Mouse (Mus musculus): Measurements from ENCODE around the gene Ermn.

Ermn gene

DNA sequence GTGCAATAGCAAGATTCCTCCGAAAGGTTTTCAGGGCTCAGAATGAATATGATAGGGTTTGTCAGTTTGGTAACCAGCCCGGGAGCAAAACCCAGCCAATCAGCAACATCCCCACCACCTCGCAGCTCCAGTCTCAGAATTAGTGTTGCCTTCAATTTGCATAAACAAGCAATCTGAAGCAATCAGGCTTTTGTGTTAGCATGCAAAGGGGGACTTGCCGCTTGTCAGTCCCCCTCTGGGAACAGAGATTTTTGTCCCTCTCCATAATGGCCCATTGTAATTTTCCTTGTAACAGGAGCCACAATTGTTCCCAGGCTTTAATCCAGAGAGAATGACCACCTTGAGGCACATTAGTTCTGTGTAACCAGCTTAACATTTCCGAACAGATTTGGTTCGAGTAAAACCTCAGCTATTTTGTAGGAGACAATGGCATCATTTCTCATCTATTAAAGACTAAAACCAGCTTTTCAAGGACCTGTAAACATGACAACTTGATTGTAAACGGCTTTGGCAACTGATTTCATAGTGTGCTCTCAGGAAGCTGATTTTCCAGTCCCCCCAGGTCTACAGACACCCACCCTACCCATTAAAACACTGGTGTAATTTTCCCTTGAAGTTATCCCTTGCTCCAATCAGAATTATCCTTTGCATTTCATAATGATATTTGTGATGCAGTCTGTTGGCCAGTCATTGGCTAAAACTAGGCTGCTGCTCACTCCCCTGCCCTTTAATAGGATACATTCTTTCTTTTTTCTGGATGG lies at the start of gene Ermn:
Gene Ermn (minus strand): TSS at position 44 of the 761 bp plus-strand sequence.
- DNase-seq (ENCODE audit: extremely low read depth, low read depth, low spot score) = no peak

DNA sequence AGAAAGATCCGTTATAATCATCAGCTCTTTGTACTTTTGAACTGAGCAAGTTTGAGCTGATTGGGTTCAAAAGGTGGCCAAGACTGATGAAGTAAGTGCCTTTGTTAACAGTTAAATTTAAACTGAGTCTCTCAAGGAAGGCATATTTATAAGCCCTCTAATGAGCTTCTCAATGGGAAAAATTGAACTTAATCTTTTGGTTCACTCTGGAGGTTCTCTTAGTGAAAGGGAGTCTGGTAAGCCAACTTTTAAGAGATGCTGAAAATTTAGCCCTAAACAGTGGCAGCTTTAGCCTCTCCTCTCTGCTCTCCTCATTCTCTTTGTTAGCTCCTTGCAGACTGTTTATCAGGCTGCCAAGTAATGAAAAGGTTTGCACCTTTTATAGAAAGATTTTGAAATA lies 42.2 kb upstream of the Ermn start:
- DNase-seq (ENCODE audit: extremely low read depth, low read depth, low spot score) = no peak

DNA sequence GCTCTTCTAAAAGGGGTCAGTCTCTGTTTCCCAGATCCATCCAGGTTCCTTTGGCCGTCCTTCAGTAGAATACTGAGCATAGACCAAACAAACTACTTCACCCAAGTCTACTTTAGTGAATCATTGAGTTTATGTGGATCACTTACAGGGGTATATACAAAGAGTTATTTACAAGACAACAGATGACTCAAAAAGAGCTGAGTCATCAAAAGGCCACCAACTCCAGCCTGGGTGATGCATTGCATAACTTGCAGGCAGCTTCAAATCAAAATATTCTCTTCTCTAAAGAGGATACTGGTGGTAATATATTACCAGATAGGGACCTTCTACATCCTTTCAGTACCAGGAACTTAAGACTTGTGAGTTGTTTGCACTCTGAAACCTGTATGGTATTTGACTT lies 33.8 kb upstream of the Ermn start:
- no peak for DNase-seq (ENCODE audit: extremely low read depth, low read depth, low spot score)

DNA sequence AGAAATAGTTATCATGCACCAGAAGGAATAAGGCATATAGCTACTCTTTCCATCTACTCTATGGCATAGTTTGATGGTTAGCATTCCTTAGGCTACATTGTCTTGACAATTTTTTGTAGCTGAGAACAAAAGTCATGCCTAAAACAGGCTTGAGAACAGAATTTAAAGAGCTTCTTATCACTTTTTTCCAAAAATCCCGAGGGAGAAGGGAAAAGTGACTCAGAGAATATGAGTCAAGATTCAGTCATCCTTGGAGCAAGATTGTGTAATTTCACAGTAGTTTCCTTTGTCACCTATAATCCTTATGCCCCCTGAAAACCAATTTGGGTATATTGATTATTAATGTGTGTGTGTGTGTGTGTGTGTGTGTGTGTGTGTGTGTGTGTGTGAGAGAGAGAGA lies 27.2 kb upstream of the Ermn start:
- no peak for DNase-seq (ENCODE audit: extremely low read depth, low read depth, low spot score)

DNA sequence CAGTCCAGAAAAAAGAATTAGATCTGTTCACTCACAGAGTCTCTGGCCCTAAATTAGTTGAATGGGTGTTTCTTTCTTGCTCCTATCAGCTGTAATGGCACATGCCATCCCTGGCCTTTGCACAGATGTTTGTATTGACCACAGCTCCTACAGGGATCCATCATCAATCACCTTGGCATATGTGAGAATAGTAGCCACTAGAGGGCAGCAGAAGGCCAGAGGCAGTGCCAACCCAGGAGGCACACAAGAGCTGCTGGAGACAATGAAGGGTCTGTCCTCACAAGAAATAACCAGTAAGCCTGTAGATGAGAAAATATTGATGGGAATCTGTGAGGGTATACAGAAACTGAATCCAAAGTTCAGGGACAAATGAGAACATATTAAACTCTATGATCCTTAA lies 2.7 kb upstream of the Ermn start:
- no peak for DNase-seq (ENCODE audit: extremely low read depth, low read depth, low spot score)

DNA sequence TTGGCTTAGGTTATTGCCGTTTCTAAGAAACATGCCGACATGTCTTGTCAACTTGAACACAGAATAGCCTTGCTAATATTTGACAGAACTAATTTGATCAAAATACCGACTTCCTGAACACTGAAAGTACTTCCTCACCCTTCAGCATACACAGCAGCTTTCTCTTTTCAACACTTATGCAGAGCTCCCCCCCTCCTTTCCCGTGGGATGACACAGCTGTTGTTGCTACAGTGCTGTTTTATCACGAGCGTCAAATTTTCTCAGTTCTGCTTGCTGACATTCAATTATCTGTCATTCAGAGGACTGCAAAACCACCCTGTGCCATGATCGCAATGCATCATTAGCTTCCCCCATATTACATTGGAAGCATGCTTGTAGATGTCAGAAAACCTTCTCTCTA lies 10.8 kb downstream of the Ermn start:
- DNase-seq (ENCODE audit: extremely low read depth, low read depth, low spot score) = no peak

DNA sequence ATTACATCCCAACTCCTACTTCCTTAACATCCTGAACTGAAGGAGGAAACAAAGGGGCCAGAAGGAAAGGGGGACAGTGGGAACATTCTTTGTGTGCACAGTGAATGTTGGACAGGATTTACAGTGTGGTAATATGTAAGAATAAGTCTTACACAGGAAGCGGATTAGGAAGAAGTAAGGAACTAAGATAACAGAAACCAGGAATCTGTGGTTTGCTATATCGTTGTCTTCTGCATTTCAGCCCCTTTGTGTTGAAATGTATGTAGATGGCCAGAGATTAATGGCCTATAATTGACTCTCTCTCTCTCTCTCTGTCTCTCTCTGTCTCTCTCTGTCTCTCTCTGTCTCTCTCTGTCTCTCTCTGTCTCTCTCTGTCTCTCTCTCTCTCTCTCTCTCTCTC lies 15.7 kb downstream of the Ermn start:
- no peak for DNase-seq (ENCODE audit: extremely low read depth, low read depth, low spot score)

DNA sequence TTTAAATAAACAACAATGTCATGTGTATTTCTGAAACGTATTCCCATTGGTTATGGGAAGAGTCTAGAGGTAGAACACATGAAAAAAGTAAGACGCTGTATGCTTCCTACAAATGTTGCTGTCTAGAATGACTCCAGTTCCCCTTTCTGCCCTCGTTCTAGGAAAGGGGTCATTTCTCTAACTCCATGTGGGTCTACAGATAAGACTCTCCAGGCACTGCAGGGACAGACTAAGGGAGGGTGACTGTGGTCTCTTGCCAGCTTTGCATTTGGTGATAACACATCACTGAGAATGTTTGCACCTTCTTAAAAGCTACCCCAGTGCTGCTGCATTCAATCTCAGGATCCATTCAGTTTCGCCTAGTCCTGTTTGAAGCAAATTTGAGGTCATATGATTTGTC lies 17.0 kb downstream of the Ermn start:
- no peak for DNase-seq (ENCODE audit: extremely low read depth, low read depth, low spot score)

DNA sequence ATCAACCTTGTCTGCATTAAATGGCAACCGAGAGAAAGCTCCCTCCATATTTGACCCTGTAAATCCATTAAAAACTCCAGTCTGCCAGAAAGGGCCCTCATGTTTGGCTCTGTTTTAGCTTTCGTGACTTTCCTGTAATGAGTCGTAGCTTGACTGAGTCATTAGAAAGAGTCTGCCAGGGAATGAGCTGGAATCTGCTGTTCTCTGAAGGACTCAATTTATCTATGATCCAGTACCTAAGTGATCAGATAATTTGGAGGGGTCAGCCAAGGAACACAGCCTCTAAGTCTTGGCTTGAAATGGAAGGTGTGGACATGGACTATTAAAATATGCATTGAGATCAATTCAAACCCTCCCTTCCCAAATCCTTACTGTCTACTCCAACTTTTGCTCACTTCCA lies 21.2 kb downstream of the Ermn start:
- no peak for DNase-seq (ENCODE audit: extremely low read depth, low read depth, low spot score)

DNA sequence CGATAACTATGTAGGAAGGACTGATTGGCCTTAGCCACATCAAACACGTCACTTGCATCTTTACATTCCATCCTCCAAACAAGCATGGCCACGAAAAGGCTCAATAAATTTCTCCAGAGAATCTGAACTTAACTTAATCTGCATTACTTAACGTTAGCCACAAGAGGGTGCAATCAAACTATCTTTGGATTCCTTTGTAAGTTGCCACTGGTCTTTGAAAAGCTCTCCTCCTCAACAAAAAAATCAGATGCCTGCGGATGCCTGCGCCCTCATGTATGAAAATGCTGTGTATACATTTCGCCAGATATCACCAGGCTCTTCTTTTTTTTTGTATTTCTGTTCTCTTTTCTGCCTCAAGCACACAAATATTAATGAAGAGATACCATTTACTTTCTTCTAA lies 23.3 kb downstream of the Ermn start:
- DNase-seq (ENCODE audit: extremely low read depth, low read depth, low spot score) = no peak

DNA sequence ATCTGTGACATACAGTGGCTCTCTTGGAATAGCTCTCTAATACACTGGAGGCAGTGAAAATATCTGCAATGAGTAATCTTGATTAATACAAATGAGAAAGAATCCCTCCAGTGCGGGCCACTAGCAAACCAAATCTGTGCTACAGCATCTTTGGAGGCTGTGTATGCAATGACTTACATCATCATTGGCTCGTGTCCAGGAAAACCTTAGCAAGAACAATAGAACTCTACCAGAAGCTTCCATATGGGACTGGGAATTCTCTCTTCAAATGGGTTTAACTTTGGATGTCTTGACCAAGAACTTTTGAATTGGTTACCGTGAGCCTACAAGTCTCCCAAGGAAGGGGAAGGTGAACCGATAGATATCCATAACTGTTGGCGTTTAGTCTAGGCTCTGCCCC lies 25.9 kb downstream of the Ermn start:
- DNase-seq (ENCODE audit: extremely low read depth, low read depth, low spot score) = no peak

DNA sequence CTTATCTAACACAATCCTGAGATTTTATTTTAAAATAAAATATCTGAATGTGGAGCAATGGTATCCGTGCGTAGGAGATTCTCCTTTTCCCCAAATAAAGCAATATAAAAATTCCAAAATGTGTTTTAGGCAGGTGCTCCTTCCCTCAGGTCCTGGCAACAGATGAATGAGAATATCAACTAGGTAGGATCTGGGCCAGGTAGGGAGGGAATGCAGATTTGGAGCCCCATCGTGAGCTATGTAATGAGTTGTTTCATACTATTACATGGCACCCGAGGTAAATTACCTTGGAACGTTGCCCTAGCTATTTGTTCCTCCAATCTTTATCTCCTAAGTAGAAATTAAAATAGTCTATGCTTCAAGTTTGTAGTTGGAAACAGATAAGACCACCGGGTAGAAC lies 29.1 kb downstream of the Ermn start:
- DNase-seq (ENCODE audit: extremely low read depth, low read depth, low spot score) = no peak

DNA sequence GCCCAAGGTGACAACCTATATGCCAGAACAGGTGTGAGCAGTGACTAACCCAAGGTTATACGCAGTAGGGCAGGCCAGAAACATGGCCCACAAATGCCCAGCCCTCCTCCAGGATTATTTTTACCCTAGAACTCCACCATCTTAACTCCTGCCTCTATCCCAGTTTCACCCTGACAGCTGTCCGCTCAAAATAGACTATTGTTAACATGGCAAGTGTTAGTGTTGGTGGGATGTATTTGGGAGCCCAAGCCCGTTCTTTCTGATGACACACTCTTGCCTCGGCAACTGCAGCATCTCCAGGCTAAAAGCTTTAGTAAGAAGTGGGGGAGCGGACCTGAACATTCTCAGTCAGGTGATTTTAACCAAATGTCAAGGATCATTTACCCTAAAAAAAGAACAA lies 45.6 kb downstream of the Ermn start:
- DNase-seq (ENCODE audit: extremely low read depth, low read depth, low spot score) = no peak

DNA sequence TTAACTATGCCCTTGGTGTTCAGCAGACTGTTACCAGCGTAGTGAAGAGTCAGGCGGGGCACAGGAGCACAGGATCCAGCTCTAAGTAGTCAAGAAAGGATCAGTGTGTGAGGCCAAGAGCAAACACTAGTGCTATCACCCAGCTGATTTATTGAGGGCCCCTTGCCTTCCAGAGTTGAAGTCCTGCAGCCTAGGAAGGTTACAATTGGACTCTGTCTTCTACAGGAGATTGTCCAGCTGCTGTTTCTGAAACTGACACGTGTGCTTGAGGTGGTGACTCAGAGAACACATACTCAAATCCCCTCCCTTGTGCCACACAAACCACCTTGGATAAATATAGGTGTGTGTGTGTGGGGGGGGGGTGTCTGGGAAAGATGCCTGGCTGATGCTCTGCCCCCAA lies 51.2 kb downstream of the Ermn start:
- DNase-seq (ENCODE audit: extremely low read depth, low read depth, low spot score) = no peak

DNA sequence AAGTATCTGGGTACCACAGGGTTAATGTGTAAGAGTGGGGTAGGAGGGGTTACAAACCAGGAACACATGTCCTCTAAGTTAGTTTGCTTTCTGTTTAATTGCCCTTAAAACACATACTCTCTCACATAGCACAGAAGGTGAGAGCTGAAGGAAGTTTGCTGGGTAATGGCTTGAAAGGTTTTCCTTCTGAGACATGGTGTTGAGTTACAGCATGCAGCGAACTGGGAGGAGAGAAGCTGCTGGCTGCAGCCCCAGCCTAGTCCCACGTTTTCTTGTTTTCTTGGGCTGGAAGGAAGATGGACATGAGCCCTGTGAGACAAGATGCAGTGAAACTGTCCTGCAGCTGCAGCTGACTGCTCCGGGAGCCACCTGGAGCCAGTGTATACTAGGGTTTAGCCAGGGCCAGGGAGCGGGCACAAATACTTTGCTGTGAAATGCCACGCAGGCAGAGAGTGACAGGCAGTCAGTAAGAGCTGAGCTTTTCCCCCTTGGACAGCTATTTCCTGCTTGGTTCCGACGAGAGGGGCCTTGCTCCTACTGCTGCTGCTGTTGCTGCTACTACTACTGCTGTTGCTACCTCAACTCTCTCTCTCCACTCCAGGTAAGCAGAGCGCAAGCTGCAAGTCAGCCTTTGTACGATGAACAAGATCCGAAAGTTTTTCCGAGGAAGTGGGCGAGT lies 54.8 kb downstream of the Ermn start, which contains the start of gene Galnt5:
Gene Galnt5 (plus strand): TSS at position 133 of the 679 bp plus-strand sequence.
- no peak for DNase-seq (ENCODE audit: extremely low read depth, low read depth, low spot score)

Data from fat pad, adult 2 months (tissue).